ENCODE assay signal across 8 mouse cellular contexts in the genomic region with DNA sequence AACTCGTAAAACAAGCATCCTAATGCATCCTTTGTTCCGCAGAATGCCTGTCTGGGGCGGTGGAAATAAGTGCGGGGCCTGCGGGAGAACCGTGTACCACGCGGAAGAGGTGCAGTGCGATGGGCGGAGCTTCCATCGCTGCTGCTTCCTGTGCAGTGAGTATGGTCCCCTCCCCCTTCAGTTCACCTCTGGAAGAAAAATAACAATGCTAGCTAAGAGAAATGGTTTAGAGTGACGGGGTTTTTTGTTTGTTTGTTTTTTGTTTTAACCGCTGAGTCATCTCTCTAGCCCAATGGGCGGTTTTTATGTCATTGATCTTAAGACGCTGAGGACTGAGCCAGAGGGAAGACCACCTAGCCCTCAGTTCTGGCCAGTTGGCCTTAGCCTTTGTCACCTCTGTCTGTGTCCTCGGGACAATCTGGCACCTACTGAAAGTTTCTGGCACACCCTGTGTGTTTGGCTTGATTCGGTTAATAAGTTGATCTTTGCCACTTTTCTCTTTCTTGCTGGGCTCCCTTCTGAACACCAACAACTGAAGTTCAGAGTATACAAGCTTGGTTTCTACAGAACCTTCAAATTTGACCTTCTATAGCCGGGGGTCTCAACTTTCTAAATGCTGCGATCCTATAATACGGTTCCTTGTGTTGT. TPM values are rescaled to one million over a fixed set of nuclear protein-coding genes. Genes with fewer than 3 reads are reported as not detected.
DNase-seq lines count a peak whose midpoint lies in the region; ATAC-seq and TF ChIP-seq lines count a peak whose summit lies in the region.

No protein-coding gene starts in this region.

- peak overlapping the region; percentile 21 for H3K4me3 ChIP-seq in left cerebral cortex, adult 2 months
- H3K4me3 ChIP-seq in embryonic facial prominence, embryonic 13.5 days = peak overlapping the region; percentile 20; the same call in 1 of the 2 replicates
- peak overlapping the region; percentile 23 for H3K4me3 ChIP-seq in kidney, embryonic 16.5 days (ENCODE audit: low read length)
- H3K4me3 ChIP-seq in megakaryocyte, embryonic 14.5 days (replicated peaks) = peak overlapping the region; percentile 81
- no peak overlapping the region for H3K4me3 ChIP-seq in stomach, embryonic 14.5 days (ENCODE audit: low read depth, low read length)

- peaks cover 4% of the 10 kb centered on the region; the same call in 1 of the 2 replicates for H3K36me3 ChIP-seq in embryonic facial prominence, embryonic 13.5 days
- H3K36me3 ChIP-seq in kidney, embryonic 16.5 days (ENCODE audit: insufficient read depth, low read length) = 0 out of 2 replicates have a peak, but pooled peaks cover 3% of the 10 kb centered on the region
- H3K36me3 ChIP-seq in megakaryocyte, embryonic 14.5 days (replicated peaks; ENCODE audit: low read length) = peaks cover 6% of the 10 kb centered on the region
- H3K36me3 ChIP-seq in stomach, embryonic 14.5 days (ENCODE audit: control insufficient read depth, insufficient read depth, low read length) = 0 out of 2 replicates have a peak, but pooled peaks cover 4% of the 10 kb centered on the region

- H3K4me1 ChIP-seq in embryonic facial prominence, embryonic 13.5 days = peaks cover 54% of the 10 kb centered on the region
- peaks cover 19% of the 10 kb centered on the region for H3K4me1 ChIP-seq in kidney, embryonic 16.5 days (ENCODE audit: insufficient read depth, low read length)
- peaks cover 28% of the 10 kb centered on the region for H3K4me1 ChIP-seq in megakaryocyte, embryonic 14.5 days
- H3K4me1 ChIP-seq in stomach, embryonic 14.5 days (ENCODE audit: control insufficient read depth, insufficient read depth, low read length) = peaks cover 20% of the 10 kb centered on the region

- no peaks in the 10 kb centered on the region for H3K9me3 ChIP-seq in embryonic facial prominence, embryonic 13.5 days
- H3K9me3 ChIP-seq in kidney, embryonic 16.5 days (ENCODE audit: low read length) = no peaks in the 10 kb centered on the region
- no peaks in the 10 kb centered on the region for H3K9me3 ChIP-seq in megakaryocyte, embryonic 14.5 days
- H3K9me3 ChIP-seq in stomach, embryonic 14.5 days (ENCODE audit: control insufficient read depth, low read depth, low read length) = no peaks in the 10 kb centered on the region

- intact Hi-C loops in left cerebral cortex, adult 2 months (cut with DNase I) = no loop called here
- intact Hi-C loops in left cerebral cortex, postnatal 4 days (cut with DNase I) = no loop called here

- H3K27me3 ChIP-seq in embryonic facial prominence, embryonic 13.5 days = no peaks in the 10 kb centered on the region
- H3K27me3 ChIP-seq in kidney, embryonic 16.5 days (ENCODE audit: insufficient read depth, low read length) = no peaks in the 10 kb centered on the region
- no peaks in the 10 kb centered on the region for H3K27me3 ChIP-seq in megakaryocyte, embryonic 14.5 days (replicated peaks)
- H3K27me3 ChIP-seq in stomach, embryonic 14.5 days (ENCODE audit: control insufficient read depth, insufficient read depth, low read length) = no peaks in the 10 kb centered on the region

- H3K27ac ChIP-seq in left cerebral cortex, adult 2 months = no peak overlapping the region; the same call in 1 of the 2 replicates
- peak overlapping the region; percentile 84 for H3K27ac ChIP-seq in embryonic facial prominence, embryonic 13.5 days
- H3K27ac ChIP-seq in kidney, embryonic 16.5 days (ENCODE audit: low read length) = peak overlapping the region; percentile 56; the same call in 1 of the 2 replicates
- no peak overlapping the region for H3K27ac ChIP-seq in stomach, embryonic 14.5 days (ENCODE audit: low read length)

- no peak for DNase-seq in left cerebral cortex, adult 2 months (ENCODE audit: extremely low spot score in 1 of 2, low spot score in 2 of 2)
- no peak for DNase-seq in left cerebral cortex, postnatal 4 days
- no peak for DNase-seq in cerebellum, adult 11-12 months
- no peak for DNase-seq in cerebellum, postnatal 10 days

- ATAC-seq in embryonic facial prominence, embryonic 13.5 days (ENCODE audit: insufficient number of reproducible peaks, insufficient read depth, low FRiP score, low TSS enrichment, low read depth) = peak; percentile 73
- peak; percentile 76; the same call in 1 of the 2 replicates for ATAC-seq in kidney, embryonic 16.5 days (ENCODE audit: low FRiP score, low TSS enrichment)
- ATAC-seq in stomach, embryonic 14.5 days (ENCODE audit: insufficient number of reproducible peaks, insufficient read depth, low FRiP score, low read depth) = peak; percentile 76; the same call in 1 of the 2 replicates

- WGBS in embryonic facial prominence, embryonic 13.5 days = 53% methylated on average over 20 of the region's 20 CpGs
- WGBS in kidney, embryonic 16.5 days = 47% methylated on average over 20 of the region's 20 CpGs
- 68% methylated on average over 20 of the region's 20 CpGs for WGBS in stomach, embryonic 14.5 days

- peak overlapping the region; percentile 11; the same call in 1 of the 2 replicates for H3K9ac ChIP-seq in embryonic facial prominence, embryonic 13.5 days
- peak overlapping the region; percentile 35; the same call in 1 of the 2 replicates for H3K9ac ChIP-seq in kidney, embryonic 16.5 days (replicated peaks; ENCODE audit: low read length)
- no peak overlapping the region for H3K9ac ChIP-seq in stomach, embryonic 14.5 days (replicated peaks; ENCODE audit: low read depth, low read length)

- TF ChIP-seq CTCF in left cerebral cortex, adult 2 months (IDR thresholded peaks at IDR 0.05) = no peak

- H3K4me2 ChIP-seq in embryonic facial prominence, embryonic 13.5 days = peak overlapping the region; percentile 50
- peak overlapping the region; percentile 46 for H3K4me2 ChIP-seq in kidney, embryonic 16.5 days (replicated peaks; ENCODE audit: low read depth, low read length)
- no peak overlapping the region; the same call in 1 of the 2 replicates for H3K4me2 ChIP-seq in stomach, embryonic 14.5 days (replicated peaks; ENCODE audit: low read depth, low read length)

RNA-seq across cellular contexts. Expression of gene Csrp2, which starts 12.4 kb away (rescaled TPM):
- total RNA-seq in left cerebral cortex, adult 2 months (2021) = 10 to 100 TPM in 1 of 2 experiments, 1 to 10 TPM in 1; 7.0 to 10.7 TPM
- 100 to 1,000 TPM; 131 to 148 TPM for total RNA-seq in left cerebral cortex, postnatal 4 days (2021)
- 149 and 155 TPM in 2 replicates for polyA plus RNA-seq in embryonic facial prominence, embryonic 13.5 days (2015; fragmentation: Nextera tagmentation; extraction: Ambion mirVana)
- 210 and 244 TPM in 2 replicates for polyA plus RNA-seq in kidney, embryonic 16.5 days (2015; fragmentation: Nextera tagmentation; extraction: Ambion mirVana)
- 19.5 and 32.9 TPM in 2 replicates for polyA plus RNA-seq in megakaryocyte, embryonic 14.5 days (2012; ENCODE audit: insufficient read depth, low replicate concordance)
- 192 and 199 TPM in 2 replicates for polyA plus RNA-seq in stomach, embryonic 14.5 days (2014; fragmentation: Nextera tagmentation; extraction: Ambion mirVana)

Comparison
In these comparisons a context has a peak if more than half of its experiments do, and no peak if none do; other contexts are left out.
1. H3K27ac ChIP-seq: peak in embryonic facial prominence, embryonic 13.5 days (single experiment) and kidney, embryonic 16.5 days (single experiment); none in left cerebral cortex, adult 2 months (single experiment) and stomach, embryonic 14.5 days (single experiment).
2. Peak in every context shown above with its lines, with median percentiles within 50 percentile points of each other: ATAC-seq.